Mouse (Mus musculus) liver, embryonic 13.5 days (tissue): ENCODE measurements around the gene Sbno1. TPM values are rescaled to one million over a fixed set of nuclear protein-coding genes. Genes with fewer than 3 reads are reported as not detected.

Experiments
- ATAC-seq: fragments of 200-750 bp; cut with Nextera tagmentation; 2 replicates; pipeline ENCODE4 v1.8.0; 2017; ENCODE audit warnings: low read depth, mild to moderate bottlenecking, moderate number of reproducible peaks, moderate library complexity
- DNase-seq: peaks from one replicate; pipeline ENCODE4 v3.0.0; 2022
- H3K27ac ChIP-seq: fragments of 300-500 bp; sonication (generic); 2 replicates; pipeline ENCODE4 v1.5.1; 2015; ENCODE audit warnings: moderate library complexity, mild to moderate bottlenecking, inconsistent platforms
- H3K27me3 ChIP-seq: fragments of 300-500 bp; sonication (generic); 2 replicates; pipeline ENCODE4 v1.6.1; 2015; ENCODE audit warnings: mild to moderate bottlenecking, inconsistent platforms
- H3K36me3 ChIP-seq: fragments of 300-500 bp; sonication (generic); 2 replicates; pipeline ENCODE4 v1.6.1; 2015; ENCODE audit warnings: mild to moderate bottlenecking, inconsistent platforms
- H3K4me1 ChIP-seq: fragments of 300-500 bp; sonication (generic); replicated peaks from 2 replicates; pipeline ENCODE4 v1.6.1; 2015; ENCODE audit warnings: inconsistent platforms
- H3K4me2 ChIP-seq: fragments of 300-500 bp; sonication (generic); 2 replicates; pipeline ENCODE4 v1.6.1; 2015; ENCODE audit warnings: inconsistent platforms, mild to moderate bottlenecking, moderate library complexity
- H3K4me3 ChIP-seq: fragments of 300-500 bp; sonication (generic); replicated peaks from 2 replicates; pipeline ENCODE4 v1.5.1; 2015; ENCODE audit warnings: mild to moderate bottlenecking, inconsistent platforms
- H3K9ac ChIP-seq: fragments of 300-500 bp; sonication (generic); 2 replicates; pipeline ENCODE4 v1.6.1; 2015; ENCODE audit warnings: mild to moderate bottlenecking, inconsistent platforms
- H3K9me3 ChIP-seq: fragments of 300-500 bp; sonication (generic); replicated peaks from 2 replicates; pipeline ENCODE4 v1.6.1; 2016; ENCODE audit warnings: inconsistent platforms
- WGBS: fragments of 180-500 bp; shearing (Covaris S2); methylation state at CpG from one replicate; pipeline ENCODE4 v1.1.7; 2015; ENCODE audit not compliant: insufficient replicate concordance; 5-methylcytosine and 5-hydroxymethylcytosine counted together
- polyA plus RNA-seq: library from polyadenylated mRNA; unstranded; fragments of >200 nt; fragmentation: Nextera tagmentation; extraction: Ambion mirVana; gene quantifications from 2 replicates; pipeline ENCODE4 v1.2.1, GENCODE M21; 2015

Sbno1 gene
- polyA plus RNA-seq, 1 experiment from 2014 or later = 50.7 TPM

DNA sequence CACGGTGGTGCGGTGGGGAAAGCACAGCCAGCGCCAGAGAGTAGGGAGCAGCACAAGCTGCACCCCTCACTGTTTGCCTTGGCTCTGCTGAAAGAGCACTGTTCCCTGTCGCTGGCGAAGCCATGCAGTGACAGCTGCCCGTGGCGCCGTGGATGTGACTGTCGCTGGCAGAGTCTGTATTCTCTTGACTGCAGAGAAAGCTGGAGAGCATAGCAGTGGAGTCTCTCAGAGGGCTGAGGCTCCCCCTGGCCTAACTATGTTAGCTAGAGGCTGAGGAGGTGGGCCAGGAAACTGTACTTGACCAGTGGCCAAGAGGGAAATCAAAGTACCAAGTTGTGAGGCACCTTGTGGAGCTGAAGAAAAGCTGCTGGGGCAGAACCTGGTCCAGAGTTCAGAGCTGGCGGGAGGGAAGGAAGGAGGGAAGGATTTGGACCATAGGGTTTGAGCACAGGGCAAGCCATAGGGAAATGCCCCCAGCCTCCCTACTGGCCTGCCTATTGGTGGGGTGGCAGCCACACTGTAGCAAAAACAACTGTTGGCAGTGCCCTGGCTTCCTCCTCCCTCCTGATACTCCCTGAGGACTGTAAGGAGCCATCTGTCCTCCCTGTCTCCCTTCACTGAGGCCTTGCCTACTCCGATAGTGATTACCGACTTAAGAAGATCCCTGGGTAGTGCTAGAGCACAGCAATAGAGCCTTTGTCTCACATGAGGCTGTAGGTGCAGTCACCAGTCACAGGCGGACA is 27.7 kb upstream of the Sbno1 start:
- Histone ChIP-seq H3K9ac (no peak overlapping the region; the same call in 1 of the 2 replicates), H3K4me3 (no peak overlapping the region), H3K4me1 (peaks cover 48% of the 10 kb centered on the region), H3K9me3 (no peaks in the 10 kb centered on the region), H3K27ac (no peak overlapping the region; the same call in 1 of the 2 replicates), H3K27me3 (no peaks in the 10 kb centered on the region), H3K4me2 (no peak overlapping the region), H3K36me3 (peaks cover 99% of the 10 kb centered on the region)
- 89% methylated on average over 13 of the region's 13 CpGs for WGBS
- ATAC-seq = no peak
- DNase-seq = no peak

DNA sequence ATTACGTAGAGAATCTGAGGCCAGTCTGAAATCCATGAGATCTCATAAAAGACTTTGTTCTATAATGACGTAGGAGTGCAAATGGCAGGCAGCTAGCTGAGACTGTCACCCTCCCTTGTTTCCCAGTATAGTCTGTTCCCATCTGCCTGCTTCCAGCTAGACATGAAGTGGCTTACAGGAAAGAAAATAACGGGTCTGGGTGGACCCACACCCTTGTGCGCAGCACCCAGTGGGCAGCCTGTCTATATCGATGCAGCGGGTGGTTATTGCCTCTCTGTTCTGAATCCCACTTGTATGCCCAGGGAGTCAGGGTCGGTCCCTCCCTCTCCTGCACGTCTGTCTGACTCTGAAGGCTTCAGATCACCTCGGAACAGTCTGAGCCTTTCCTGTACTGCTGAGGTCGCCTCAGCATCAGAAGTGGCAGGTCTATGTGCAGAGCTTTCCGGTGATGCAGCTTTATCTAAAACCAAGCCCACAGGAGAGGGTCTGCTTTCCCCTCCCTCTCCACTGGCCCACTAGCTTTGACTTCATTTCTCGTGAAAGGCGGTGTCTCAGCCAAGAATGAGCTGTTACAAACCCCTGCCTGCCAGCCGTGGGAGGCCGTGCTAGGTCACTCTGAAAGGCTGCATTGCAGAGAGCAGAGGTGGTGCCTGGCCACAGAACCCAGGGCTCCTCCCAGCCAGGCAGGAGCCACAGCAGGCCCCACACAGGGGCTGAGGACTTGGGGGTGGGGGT is 26.9 kb upstream of the Sbno1 start:
- no peak for ATAC-seq
- H3K36me3 ChIP-seq = peaks cover 99% of the 10 kb centered on the region
- no peak overlapping the region for H3K4me3 ChIP-seq
- DNase-seq = no peak
- 81% methylated on average over 15 of the region's 15 CpGs for WGBS
- no peaks in the 10 kb centered on the region for H3K9me3 ChIP-seq
- H3K27ac ChIP-seq = peak overlapping the region; percentile 14; the same call in 1 of the 2 replicates
- no peaks in the 10 kb centered on the region for H3K27me3 ChIP-seq
- H3K9ac ChIP-seq = no peak overlapping the region
- H3K4me1 ChIP-seq = peaks cover 57% of the 10 kb centered on the region
- no peak overlapping the region for H3K4me2 ChIP-seq

DNA sequence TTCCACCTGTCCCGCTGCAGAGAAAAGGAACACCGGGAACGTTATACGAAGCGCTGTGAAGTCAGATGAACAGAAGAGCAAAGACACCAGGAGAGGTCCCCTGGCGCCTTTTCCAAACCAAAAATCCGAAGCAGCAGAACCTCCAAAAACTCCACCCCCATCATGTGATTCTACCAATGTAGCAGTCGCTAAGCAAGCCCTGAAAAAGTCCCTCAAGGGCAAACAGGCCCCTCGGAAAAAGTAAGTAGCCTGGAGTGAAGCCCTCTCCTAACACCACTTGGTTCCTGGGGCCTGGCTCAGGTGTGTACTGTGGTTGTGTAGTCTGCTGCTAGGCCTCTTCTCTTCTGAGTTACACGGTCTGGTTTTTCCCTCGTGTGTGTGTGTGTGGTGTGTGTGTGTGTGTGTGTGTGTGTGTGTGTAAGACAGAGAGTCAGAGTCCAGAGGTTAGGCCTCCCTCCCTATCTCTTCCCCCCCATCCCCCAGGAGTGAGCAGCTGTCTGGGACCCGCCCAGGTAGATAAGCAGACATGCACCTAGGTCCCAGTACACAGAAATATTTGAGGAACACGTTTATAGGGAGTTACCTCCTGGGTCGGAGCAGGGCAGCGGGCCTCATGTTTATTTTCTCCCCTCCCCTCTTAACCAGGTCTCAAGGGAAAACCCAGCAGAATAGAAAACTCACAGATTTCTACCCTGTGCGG is 25.0 kb upstream of the Sbno1 start:
- H3K27ac ChIP-seq = peak overlapping the region; percentile 81
- H3K4me3 ChIP-seq = peak overlapping the region; percentile 18; the same call in 1 of the 2 replicates
- H3K36me3 ChIP-seq = peaks cover 90% of the 10 kb centered on the region
- H3K4me2 ChIP-seq = peak overlapping the region; percentile 52
- ATAC-seq (peak; percentile 57), DNase-seq (peak; percentile 26)
- H3K9ac ChIP-seq = peak overlapping the region; percentile 61
- H3K4me1 ChIP-seq = peaks cover 74% of the 10 kb centered on the region
- 56% methylated on average over 16 of the region's 16 CpGs for WGBS
- no peaks in the 10 kb centered on the region for H3K27me3 ChIP-seq
- H3K9me3 ChIP-seq = no peaks in the 10 kb centered on the region

DNA sequence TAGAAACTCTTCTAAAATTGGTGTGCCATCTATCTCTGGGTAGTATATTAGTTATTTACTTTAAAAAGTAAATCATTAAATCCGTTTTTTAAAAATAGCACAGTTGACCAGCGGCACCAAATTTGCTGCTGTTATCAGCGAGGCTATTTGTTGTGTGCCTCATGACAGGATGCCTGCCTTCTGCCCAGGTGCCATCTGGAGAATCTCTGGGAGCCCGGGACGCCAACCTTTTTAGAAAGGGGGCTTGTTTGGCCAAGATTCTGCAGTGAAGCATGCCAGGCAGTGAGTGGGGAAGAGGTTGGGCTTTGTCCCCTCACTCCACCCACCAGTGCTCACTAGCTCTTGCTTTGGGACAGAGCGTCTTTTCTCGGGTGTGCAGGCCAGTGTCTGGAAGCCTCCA is 24.2 kb upstream of the Sbno1 start:
- Histone ChIP-seq H3K4me2 (peak overlapping the region; percentile 52), H3K36me3 (peaks cover 83% of the 10 kb centered on the region), H3K27ac (peak overlapping the region; percentile 81), H3K9ac (peak overlapping the region; percentile 61; the same call in 1 of the 2 replicates), H3K4me3 (peak overlapping the region; percentile 18; the same call in 1 of the 2 replicates), H3K9me3 (no peaks in the 10 kb centered on the region), H3K27me3 (no peaks in the 10 kb centered on the region), H3K4me1 (peaks cover 75% of the 10 kb centered on the region)
- 75% methylated on average over 7 of the region's 7 CpGs for WGBS
- DNase-seq = no peak
- ATAC-seq = no peak

DNA sequence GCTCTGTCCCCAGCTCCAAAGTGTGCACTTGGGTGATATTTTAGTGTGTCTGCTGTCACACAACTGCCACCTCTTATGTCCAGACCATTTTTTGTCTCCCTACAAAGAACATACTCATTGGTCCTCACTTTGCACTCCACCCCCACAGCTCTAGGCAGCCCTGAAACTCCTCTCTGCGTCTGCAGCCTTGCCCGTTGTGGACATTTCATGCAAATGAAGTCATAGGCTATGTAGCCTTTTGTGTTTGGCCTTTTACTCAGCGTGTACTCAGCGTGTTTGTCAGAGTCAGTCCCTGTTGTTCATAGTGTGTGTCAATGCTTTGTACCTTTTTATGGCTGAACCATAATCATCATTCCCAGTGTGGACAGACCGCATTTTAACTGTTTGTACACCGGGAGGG is 23.7 kb upstream of the Sbno1 start:
- H3K27ac ChIP-seq = peak overlapping the region; percentile 45
- DNase-seq = no peak
- no peak overlapping the region for H3K9ac ChIP-seq
- no peaks in the 10 kb centered on the region for H3K9me3 ChIP-seq
- H3K36me3 ChIP-seq = peaks cover 78% of the 10 kb centered on the region
- no peak overlapping the region for H3K4me3 ChIP-seq
- ATAC-seq = no peak
- H3K4me1 ChIP-seq = peaks cover 81% of the 10 kb centered on the region
- H3K4me2 ChIP-seq = peak overlapping the region; percentile 10
- no peaks in the 10 kb centered on the region for H3K27me3 ChIP-seq
- WGBS = 78% methylated on average over 6 of the region's 6 CpGs

DNA sequence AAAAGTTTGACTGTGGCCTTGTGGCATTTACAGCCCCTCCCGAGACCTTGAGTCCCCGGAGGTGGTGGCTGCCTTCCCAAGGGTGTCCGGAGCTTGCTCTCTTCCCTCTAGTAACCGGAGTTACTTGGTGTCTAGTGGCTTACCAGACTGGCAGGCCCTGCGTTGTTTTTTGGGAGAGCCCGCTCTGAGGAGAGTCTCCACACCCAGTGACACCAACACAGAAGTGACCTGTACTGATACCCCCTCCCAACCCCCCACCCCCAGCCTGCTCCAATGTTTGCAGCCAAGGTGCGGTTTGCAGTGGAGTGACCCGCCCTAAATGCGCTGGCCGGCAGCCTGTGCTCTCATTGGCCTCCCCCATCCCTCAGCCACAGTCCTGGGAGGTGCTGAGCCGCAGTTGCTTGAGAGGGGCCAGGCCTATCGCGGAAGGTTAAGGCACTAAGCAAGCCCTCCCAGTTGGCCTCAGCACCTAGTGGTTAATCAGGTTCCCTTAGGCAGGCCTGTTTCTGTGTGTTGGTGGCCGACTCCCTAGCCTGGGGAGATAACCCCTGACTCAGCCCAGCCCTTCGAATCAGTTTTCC is 20.6 kb upstream of the Sbno1 start:
- Histone ChIP-seq H3K9me3 (no peaks in the 10 kb centered on the region), H3K4me1 (peaks cover 92% of the 10 kb centered on the region), H3K27me3 (no peaks in the 10 kb centered on the region), H3K27ac (peak overlapping the region; percentile 95), H3K9ac (peak overlapping the region; percentile 96), H3K4me2 (peak overlapping the region; percentile 99), H3K4me3 (peak overlapping the region; percentile 95), H3K36me3 (peaks cover 55% of the 10 kb centered on the region)
- WGBS = under 1% methylated on average over 15 of the region's 15 CpGs
- peak; percentile 80 for ATAC-seq
- DNase-seq = peak; percentile 82

DNA sequence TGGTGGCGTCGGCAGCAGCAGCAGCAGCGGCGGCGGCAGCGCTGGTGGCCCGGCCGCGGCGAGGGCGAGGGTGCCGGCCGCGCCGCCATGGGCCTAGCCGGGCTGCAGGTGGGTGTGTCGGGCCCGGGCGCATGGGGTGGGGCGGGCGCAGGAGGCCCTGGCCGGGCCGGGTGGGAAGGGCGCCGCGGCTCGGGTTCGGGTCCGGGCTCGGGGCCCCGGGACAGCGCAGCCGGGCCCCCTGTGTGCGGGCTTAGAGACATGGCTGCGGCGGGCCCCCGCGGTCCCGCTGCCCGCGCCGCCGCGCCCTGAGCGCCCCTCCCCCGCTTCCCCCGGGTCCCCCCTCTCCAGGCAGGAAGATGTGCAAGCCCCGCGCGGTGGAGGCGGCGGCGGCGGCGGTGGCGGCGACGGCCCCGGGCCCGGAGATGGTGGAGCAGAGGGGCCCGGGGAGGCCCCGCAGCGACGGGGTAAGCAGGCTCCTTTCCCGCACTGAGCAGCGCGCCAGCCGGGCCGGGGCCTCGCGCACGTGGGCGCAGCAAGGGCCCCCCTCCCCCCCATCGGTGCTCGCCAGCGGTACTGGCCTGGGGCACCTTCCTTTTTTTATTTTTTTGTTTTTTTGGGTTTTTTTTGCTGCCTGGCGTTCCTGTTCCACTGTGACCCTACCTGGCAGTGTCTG is 20.0 kb upstream of the Sbno1 start:
- WGBS = under 1% methylated on average over 31 of the region's 77 CpGs
- Histone ChIP-seq H3K9ac (peak overlapping the region; percentile 96), H3K36me3 (peaks cover 49% of the 10 kb centered on the region), H3K27ac (peak overlapping the region; percentile 95), H3K4me3 (peak overlapping the region; percentile 95), H3K4me2 (peak overlapping the region; percentile 99), H3K4me1 (peaks cover 91% of the 10 kb centered on the region), H3K9me3 (no peaks in the 10 kb centered on the region), H3K27me3 (no peaks in the 10 kb centered on the region)
- ATAC-seq = peak; percentile 67
- peak; percentile 48 for DNase-seq

- H3K4me1 ChIP-seq = peaks cover 84% of the 10 kb centered on the region
- DNase-seq (peak; percentile 74), ATAC-seq (peak; percentile 81)
- peak overlapping the region; percentile 99 for H3K4me2 ChIP-seq
- peaks cover 40% of the 10 kb centered on the region for H3K36me3 ChIP-seq
- H3K27ac ChIP-seq = peak overlapping the region; percentile 95
- H3K9ac ChIP-seq = peak overlapping the region; percentile 96
- H3K27me3 ChIP-seq = no peaks in the 10 kb centered on the region
- peak overlapping the region; percentile 95 for H3K4me3 ChIP-seq
- H3K9me3 ChIP-seq = no peaks in the 10 kb centered on the region
- WGBS = 3% methylated on average over 45 of the region's 66 CpGs
These were observed 19.1 kb upstream of the Sbno1 start for GRCm38 (mm10) chr5:124444661-124445561.

GRCm38 (mm10) chr5:124444208-124444607 is 18.4 kb upstream of the Sbno1 start:
- H3K27ac ChIP-seq = peak overlapping the region; percentile 95
- no peaks in the 10 kb centered on the region for H3K9me3 ChIP-seq
- H3K36me3 ChIP-seq = peaks cover 33% of the 10 kb centered on the region
- DNase-seq (no peak), ATAC-seq (no peak)
- peak overlapping the region; percentile 95 for H3K4me3 ChIP-seq
- H3K27me3 ChIP-seq = no peaks in the 10 kb centered on the region
- WGBS = 64% methylated on average over 3 of the region's 3 CpGs
- peak overlapping the region; percentile 96 for H3K9ac ChIP-seq
- H3K4me1 ChIP-seq = peaks cover 77% of the 10 kb centered on the region
- H3K4me2 ChIP-seq = peak overlapping the region; percentile 99

DNA sequence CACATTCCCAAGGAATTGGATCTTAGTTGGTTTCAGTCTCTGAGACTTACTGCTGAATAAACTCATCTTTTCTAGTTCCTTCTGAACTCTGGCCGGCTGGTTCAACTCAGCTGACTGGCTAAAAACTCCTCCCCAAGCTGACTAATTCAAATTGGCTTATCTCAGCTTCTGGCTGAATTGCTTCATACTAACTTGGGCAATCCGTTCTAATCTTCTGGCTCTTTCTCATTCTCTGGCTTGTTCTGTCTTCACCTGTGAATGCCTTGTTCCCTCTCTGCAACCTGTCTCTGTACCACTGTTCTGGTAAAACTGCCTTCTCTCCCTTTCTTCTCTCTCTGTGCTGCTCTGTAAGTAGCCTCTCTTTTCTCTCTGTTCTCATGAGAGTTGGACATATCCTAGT is 16.8 kb upstream of the Sbno1 start:
- Histone ChIP-seq H3K36me3 (peaks cover 18% of the 10 kb centered on the region), H3K4me2 (peak overlapping the region; percentile 83), H3K27ac (peak overlapping the region; percentile 82), H3K9me3 (no peaks in the 10 kb centered on the region), H3K4me1 (peaks cover 72% of the 10 kb centered on the region), H3K27me3 (no peaks in the 10 kb centered on the region), H3K4me3 (peak overlapping the region; percentile 97), H3K9ac (peak overlapping the region; percentile 99)
- 44% methylated on average over 2 of the region's 2 CpGs for WGBS
- no peak for DNase-seq
- no peak for ATAC-seq
